Mouse (Mus musculus): ENCODE measurements around the gene Mynn.

GRCm38 (mm10) chr3:30608999-30609398, 7.1 kb downstream of the Mynn start:
- TF ChIP-seq FLI1 (IDR thresholded peaks at IDR 0.05; ENCODE audit: low read length): no peak
- no peak for TF ChIP-seq GATA1 (IDR thresholded peaks at IDR 0.05; ENCODE audit: borderline replicate concordance, low read length)
